Mouse (Mus musculus): ENCODE measurements around the gene Lif. TPM values are rescaled to one million over a fixed set of nuclear protein-coding genes. Genes with fewer than 3 reads are reported as not detected.

Lif gene
- polyA plus RNA-seq, 1 experiment from 2014 or later = 0.05 TPM

DNA sequence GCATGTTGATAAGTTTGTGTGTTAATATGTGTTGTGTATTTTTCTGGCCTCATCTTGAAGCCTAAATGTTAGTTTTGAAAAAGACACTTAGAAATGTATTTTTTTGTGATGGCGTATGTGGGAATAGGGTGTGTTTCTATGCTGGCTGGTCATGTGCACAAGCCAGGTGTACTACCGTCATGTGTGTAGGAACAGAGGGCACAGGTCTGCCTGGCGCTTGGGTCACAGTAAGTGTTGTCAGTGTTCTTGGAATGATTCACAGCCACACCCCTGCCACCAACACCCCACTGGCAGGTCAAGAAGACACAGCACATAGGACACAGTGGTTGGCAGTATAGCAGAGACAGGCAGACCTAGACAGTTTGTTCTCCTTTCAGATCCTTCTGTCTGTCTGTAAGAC lies 8.2 kb upstream of the Lif start:
- no peak overlapping the region for H3K4me2 ChIP-seq (ENCODE audit: low read length)
- DNase-seq (ENCODE audit: low spot score) (no peak), ATAC-seq (replicated peaks; ENCODE audit: low FRiP score, low TSS enrichment, low read depth) (no peak)
- WGBS = 90% methylated on average over 3 of the region's 3 CpGs
- H3K4me1 ChIP-seq (replicated peaks; ENCODE audit: control insufficient read depth, insufficient read depth, low read length) = no peaks in the 10 kb centered on the region
- no peaks in the 10 kb centered on the region for H3K27me3 ChIP-seq (replicated peaks; ENCODE audit: control insufficient read depth, insufficient read depth, low read length)
- no peak overlapping the region for H3K27ac ChIP-seq (ENCODE audit: low read depth)
- no peak overlapping the region for H3K9ac ChIP-seq (ENCODE audit: low read length)
- no peak overlapping the region for H3K4me3 ChIP-seq (ENCODE audit: low read depth, low read length)
- no peaks in the 10 kb centered on the region for H3K36me3 ChIP-seq (ENCODE audit: control insufficient read depth, insufficient read depth, low read length)
- H3K9me3 ChIP-seq (ENCODE audit: control insufficient read depth, low read length) = no peaks in the 10 kb centered on the region

GRCm38 (mm10) chr11:4250290-4250689 lies 7.1 kb upstream of the Lif start:
- no peak for ATAC-seq (replicated peaks; ENCODE audit: low FRiP score, low TSS enrichment, low read depth)
- H3K27ac ChIP-seq (ENCODE audit: low read depth) = no peak overlapping the region
- DNase-seq (ENCODE audit: low spot score) = no peak
- H3K9me3 ChIP-seq (ENCODE audit: control insufficient read depth, low read length) = no peaks in the 10 kb centered on the region
- no peaks in the 10 kb centered on the region for H3K36me3 ChIP-seq (ENCODE audit: control insufficient read depth, insufficient read depth, low read length)
- H3K4me1 ChIP-seq (replicated peaks; ENCODE audit: control insufficient read depth, insufficient read depth, low read length) = no peaks in the 10 kb centered on the region
- H3K9ac ChIP-seq (ENCODE audit: low read length) = no peak overlapping the region
- no peak overlapping the region for H3K4me2 ChIP-seq (ENCODE audit: low read length)
- no peak overlapping the region for H3K4me3 ChIP-seq (ENCODE audit: low read depth, low read length)
- H3K27me3 ChIP-seq (replicated peaks; ENCODE audit: control insufficient read depth, insufficient read depth, low read length) = no peaks in the 10 kb centered on the region
- 65% methylated on average over 7 of the region's 7 CpGs for WGBS

GRCm38 (mm10) chr11:4251376-4251775 lies 6.0 kb upstream of the Lif start:
- no peaks in the 10 kb centered on the region for H3K36me3 ChIP-seq (ENCODE audit: control insufficient read depth, insufficient read depth, low read length)
- no peak overlapping the region for H3K27ac ChIP-seq (ENCODE audit: low read depth)
- no peak for DNase-seq (ENCODE audit: low spot score)
- no peaks in the 10 kb centered on the region for H3K27me3 ChIP-seq (replicated peaks; ENCODE audit: control insufficient read depth, insufficient read depth, low read length)
- no peak overlapping the region for H3K4me2 ChIP-seq (ENCODE audit: low read length)
- H3K4me3 ChIP-seq (ENCODE audit: low read depth, low read length) = no peak overlapping the region
- no peak overlapping the region for H3K9ac ChIP-seq (ENCODE audit: low read length)
- no peak for ATAC-seq (replicated peaks; ENCODE audit: low FRiP score, low TSS enrichment, low read depth)
- WGBS = 78% methylated on average over 3 of the region's 3 CpGs
- no peaks in the 10 kb centered on the region for H3K4me1 ChIP-seq (replicated peaks; ENCODE audit: control insufficient read depth, insufficient read depth, low read length)
- no peaks in the 10 kb centered on the region for H3K9me3 ChIP-seq (ENCODE audit: control insufficient read depth, low read length)

- H3K4me3 ChIP-seq (ENCODE audit: low read depth, low read length) = no peak overlapping the region
- H3K36me3 ChIP-seq (ENCODE audit: control insufficient read depth, insufficient read depth, low read length) = no peaks in the 10 kb centered on the region
- no peak overlapping the region for H3K9ac ChIP-seq (ENCODE audit: low read length)
- no peak for ATAC-seq (replicated peaks; ENCODE audit: low FRiP score, low TSS enrichment, low read depth)
- no peak overlapping the region for H3K27ac ChIP-seq (ENCODE audit: low read depth)
- DNase-seq (ENCODE audit: low spot score) = no peak
- H3K4me1 ChIP-seq (replicated peaks; ENCODE audit: control insufficient read depth, insufficient read depth, low read length) = no peaks in the 10 kb centered on the region
- no peak overlapping the region for H3K4me2 ChIP-seq (ENCODE audit: low read length)
- no peaks in the 10 kb centered on the region for H3K27me3 ChIP-seq (replicated peaks; ENCODE audit: control insufficient read depth, insufficient read depth, low read length)
- no peaks in the 10 kb centered on the region for H3K9me3 ChIP-seq (ENCODE audit: control insufficient read depth, low read length)
- 78% methylated on average over 2 of the region's 2 CpGs for WGBS
These were observed 4.5 kb upstream of the Lif start for GRCm38 (mm10) chr11:4252886-4253285.

DNA sequence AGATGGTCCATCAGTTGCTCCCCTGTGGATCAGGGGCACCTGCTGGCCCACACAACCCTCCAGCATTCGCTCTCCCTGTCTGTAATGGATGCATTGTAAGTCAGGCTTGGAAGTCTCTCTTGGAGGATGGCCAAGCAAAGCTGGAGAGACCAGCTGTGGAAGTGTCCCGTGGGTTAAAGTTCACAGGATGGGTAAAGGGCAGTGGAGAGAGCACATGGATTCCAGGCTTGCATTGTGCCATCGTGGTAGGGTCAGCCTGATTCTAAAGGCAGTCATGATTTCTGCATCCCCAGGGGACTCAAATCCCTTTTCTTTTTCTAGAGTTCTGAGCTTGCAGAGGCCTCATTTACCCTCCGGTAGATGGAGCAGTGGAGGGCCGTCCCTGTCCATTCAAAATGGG lies 399 bp downstream of the Lif start:
- no peak for DNase-seq (ENCODE audit: low spot score)
- Histone ChIP-seq H3K9ac (ENCODE audit: low read length) (no peak overlapping the region), H3K27ac (ENCODE audit: low read depth) (no peak overlapping the region), H3K9me3 (ENCODE audit: control insufficient read depth, low read length) (no peaks in the 10 kb centered on the region), H3K4me2 (ENCODE audit: low read length) (no peak overlapping the region), H3K4me3 (ENCODE audit: low read depth, low read length) (no peak overlapping the region), H3K36me3 (ENCODE audit: control insufficient read depth, insufficient read depth, low read length) (no peaks in the 10 kb centered on the region), H3K4me1 (replicated peaks; ENCODE audit: control insufficient read depth, insufficient read depth, low read length) (peaks cover 17% of the 10 kb centered on the region), H3K27me3 (replicated peaks; ENCODE audit: control insufficient read depth, insufficient read depth, low read length) (no peaks in the 10 kb centered on the region)
- WGBS = 69% methylated on average over 5 of the region's 5 CpGs
- no peak for ATAC-seq (replicated peaks; ENCODE audit: low FRiP score, low TSS enrichment, low read depth)

DNA sequence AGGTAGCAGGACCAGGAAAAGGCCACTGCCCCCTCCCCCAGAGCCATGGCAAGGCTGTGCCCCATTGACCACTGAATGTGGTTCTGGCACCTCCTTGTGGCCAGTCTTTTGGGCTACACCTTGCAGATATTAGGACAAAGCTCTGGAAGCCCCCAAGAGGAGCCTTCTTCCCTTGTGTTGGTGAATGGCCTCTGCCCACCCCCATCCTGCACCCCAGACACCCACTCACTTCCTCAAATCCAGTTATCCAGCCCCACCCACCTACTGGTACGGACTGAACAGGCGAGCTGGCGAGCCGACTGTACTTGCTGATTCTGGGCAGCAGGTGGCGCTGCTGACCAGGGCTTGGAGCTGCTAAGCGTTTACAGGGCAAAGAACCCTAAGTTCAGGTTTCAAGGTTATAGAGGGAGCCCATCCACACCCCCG lies 1.3 kb downstream of the Lif start:
- peaks cover 25% of the 10 kb centered on the region for H3K4me1 ChIP-seq (replicated peaks; ENCODE audit: control insufficient read depth, insufficient read depth, low read length)
- no peaks in the 10 kb centered on the region for H3K27me3 ChIP-seq (replicated peaks; ENCODE audit: control insufficient read depth, insufficient read depth, low read length)
- H3K4me3 ChIP-seq (ENCODE audit: low read depth, low read length) = no peak overlapping the region
- peak overlapping the region; percentile 39 for H3K4me2 ChIP-seq (ENCODE audit: low read length)
- no peak overlapping the region for H3K9ac ChIP-seq (ENCODE audit: low read length)
- WGBS = under 1% methylated on average over 7 of the region's 7 CpGs
- ATAC-seq (replicated peaks; ENCODE audit: low FRiP score, low TSS enrichment, low read depth) (peak; percentile 61), DNase-seq (ENCODE audit: low spot score) (peak; percentile 94)
- H3K36me3 ChIP-seq (ENCODE audit: control insufficient read depth, insufficient read depth, low read length) = no peaks in the 10 kb centered on the region
- H3K27ac ChIP-seq (ENCODE audit: low read depth) = no peak overlapping the region
- H3K9me3 ChIP-seq (ENCODE audit: control insufficient read depth, low read length) = no peaks in the 10 kb centered on the region

DNA sequence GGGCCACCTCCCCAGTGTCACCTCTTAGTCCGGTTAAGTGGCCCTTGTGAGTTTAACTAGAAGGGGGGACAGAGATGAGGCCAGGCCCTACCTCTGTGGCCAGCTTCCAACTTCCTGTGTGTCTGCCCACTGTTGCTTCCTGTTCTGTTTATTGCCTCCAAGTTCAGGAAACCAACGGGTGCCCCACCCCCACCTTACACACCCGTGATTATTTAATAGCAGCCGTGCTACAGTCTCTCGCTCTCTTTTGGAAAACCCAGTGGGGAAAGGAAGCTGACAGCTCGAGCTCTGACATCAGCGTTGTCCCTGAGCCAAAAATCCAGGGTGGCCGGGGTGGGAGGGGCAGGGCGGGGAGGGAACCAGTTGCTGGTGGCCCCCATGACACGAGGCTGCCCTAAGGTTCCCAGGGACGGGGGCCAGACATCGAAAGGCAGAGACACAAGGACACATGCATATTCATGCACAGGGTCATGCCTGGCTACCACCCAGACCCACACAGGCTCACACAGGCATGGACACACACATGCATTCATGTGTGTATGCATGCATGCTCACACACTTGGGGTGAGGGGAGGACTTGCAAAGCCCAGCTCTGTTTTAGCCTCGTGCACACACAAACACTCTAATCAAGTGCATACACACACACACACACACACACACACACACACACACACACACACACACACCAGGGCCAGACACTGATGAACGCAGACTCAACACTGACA lies 3.3 kb downstream of the Lif start:
- Histone ChIP-seq H3K9me3 (ENCODE audit: control insufficient read depth, low read length) (no peaks in the 10 kb centered on the region), H3K27ac (ENCODE audit: low read depth) (no peak overlapping the region), H3K4me1 (replicated peaks; ENCODE audit: control insufficient read depth, insufficient read depth, low read length) (peaks cover 34% of the 10 kb centered on the region), H3K36me3 (ENCODE audit: control insufficient read depth, insufficient read depth, low read length) (no peaks in the 10 kb centered on the region), H3K4me3 (ENCODE audit: low read depth, low read length) (no peak overlapping the region), H3K4me2 (ENCODE audit: low read length) (peak overlapping the region; percentile 13; the same call in 1 of the 2 replicates), H3K27me3 (replicated peaks; ENCODE audit: control insufficient read depth, insufficient read depth, low read length) (peaks cover 11% of the 10 kb centered on the region), H3K9ac (ENCODE audit: low read length) (no peak overlapping the region)
- peak; percentile 69 for DNase-seq (ENCODE audit: low spot score)
- WGBS = 30% methylated on average over 14 of the region's 14 CpGs
- no peak for ATAC-seq (replicated peaks; ENCODE audit: low FRiP score, low TSS enrichment, low read depth)

GRCm38 (mm10) chr11:4261188-4261494 lies 3.8 kb downstream of the Lif start:
- Histone ChIP-seq H3K9me3 (ENCODE audit: control insufficient read depth, low read length) (no peaks in the 10 kb centered on the region), H3K36me3 (ENCODE audit: control insufficient read depth, insufficient read depth, low read length) (no peaks in the 10 kb centered on the region), H3K27me3 (replicated peaks; ENCODE audit: control insufficient read depth, insufficient read depth, low read length) (peaks cover 16% of the 10 kb centered on the region), H3K4me2 (ENCODE audit: low read length) (no peak overlapping the region), H3K27ac (ENCODE audit: low read depth) (no peak overlapping the region), H3K4me1 (replicated peaks; ENCODE audit: control insufficient read depth, insufficient read depth, low read length) (peaks cover 34% of the 10 kb centered on the region), H3K9ac (ENCODE audit: low read length) (no peak overlapping the region), H3K4me3 (ENCODE audit: low read depth, low read length) (no peak overlapping the region)
- ATAC-seq (replicated peaks; ENCODE audit: low FRiP score, low TSS enrichment, low read depth) (no peak), DNase-seq (ENCODE audit: low spot score) (peak; percentile 81)
- 59% methylated on average over 7 of the region's 7 CpGs for WGBS

DNA sequence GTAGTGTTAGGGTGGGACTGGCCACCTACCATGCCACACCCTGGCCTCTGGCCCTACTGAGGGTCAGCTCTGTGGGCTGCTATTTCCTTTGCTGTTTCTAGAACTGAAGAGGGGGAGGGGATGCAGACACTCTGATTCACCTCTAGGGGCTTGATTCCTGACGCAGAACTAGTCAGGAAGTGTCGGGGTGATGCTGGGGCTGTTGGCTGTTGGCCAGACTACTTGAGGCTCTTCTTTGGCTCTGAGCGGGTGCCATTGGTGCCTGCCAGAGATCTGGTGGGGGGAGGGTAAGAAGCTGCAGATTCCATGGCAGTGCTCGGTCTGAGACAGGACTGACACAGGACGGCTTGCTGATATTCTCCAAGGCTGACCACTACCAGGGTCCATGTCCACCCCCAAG lies 4.6 kb downstream of the Lif start:
- Histone ChIP-seq H3K27me3 (replicated peaks; ENCODE audit: control insufficient read depth, insufficient read depth, low read length) (peaks cover 23% of the 10 kb centered on the region), H3K27ac (ENCODE audit: low read depth) (no peak overlapping the region), H3K4me2 (ENCODE audit: low read length) (no peak overlapping the region), H3K9me3 (ENCODE audit: control insufficient read depth, low read length) (no peaks in the 10 kb centered on the region), H3K9ac (ENCODE audit: low read length) (no peak overlapping the region), H3K4me3 (ENCODE audit: low read depth, low read length) (no peak overlapping the region), H3K4me1 (replicated peaks; ENCODE audit: control insufficient read depth, insufficient read depth, low read length) (peaks cover 34% of the 10 kb centered on the region), H3K36me3 (ENCODE audit: control insufficient read depth, insufficient read depth, low read length) (no peaks in the 10 kb centered on the region)
- 24% methylated on average over 5 of the region's 5 CpGs for WGBS
- no peak for ATAC-seq (replicated peaks; ENCODE audit: low FRiP score, low TSS enrichment, low read depth)
- DNase-seq (ENCODE audit: low spot score) = peak; percentile 60

All from intestine, embryonic 14.5 days (tissue).